Mouse (Mus musculus) adrenal gland, postnatal 0 days (tissue): ENCODE data around the gene R3hcc1l. TPM values are rescaled to one million over a fixed set of nuclear protein-coding genes. Genes with fewer than 3 reads are reported as not detected.

ENCODE experiments used
- polyA plus RNA-seq: library from polyadenylated mRNA; unstranded; fragments of >200 nt; fragmentation: Nextera tagmentation; extraction: Ambion mirVana; gene quantifications from 2 replicates; pipeline ENCODE4 v1.2.1, GENCODE M21; 2015

Gene R3hcc1l
- 16.8 and 17.9 TPM in 2 replicates for polyA plus RNA-seq

DNA sequence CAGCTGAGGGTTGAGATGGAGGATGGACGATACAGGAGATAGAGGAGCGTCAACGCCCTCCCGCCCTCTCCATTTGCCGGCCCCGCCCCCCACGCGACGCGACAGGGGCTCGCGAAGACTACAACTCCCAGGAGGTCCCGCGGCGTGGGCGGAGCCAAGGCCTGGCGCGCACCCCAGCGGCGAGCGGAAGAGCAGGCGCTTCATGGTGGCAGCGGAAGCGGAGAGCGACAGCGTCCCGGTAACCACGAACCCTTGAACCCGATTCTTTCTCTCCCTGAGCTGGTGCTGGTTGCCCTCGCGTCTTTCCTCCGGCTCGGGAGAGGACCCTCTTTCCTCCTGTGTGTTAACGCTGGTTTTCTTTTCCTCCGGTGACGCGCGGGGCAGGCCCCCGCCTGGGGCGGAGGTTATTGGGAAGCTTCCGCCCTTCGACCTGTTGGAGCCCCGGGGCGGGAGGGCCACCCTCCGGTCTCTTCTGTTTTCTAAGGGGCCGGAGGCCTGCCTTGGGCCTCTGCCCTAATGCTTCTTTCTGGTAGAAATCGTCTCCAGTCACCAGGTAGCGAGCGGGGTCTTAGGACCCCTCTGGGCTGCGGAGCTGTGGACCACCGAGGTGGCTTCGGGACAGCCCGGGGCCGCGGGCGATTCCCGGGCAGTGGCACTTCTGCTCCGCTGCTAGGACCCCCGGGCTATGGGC lies at the start of gene R3hcc1l:
R3hcc1l (plus strand) TSS at position 140 of the 691 bp plus-strand sequence.

DNA sequence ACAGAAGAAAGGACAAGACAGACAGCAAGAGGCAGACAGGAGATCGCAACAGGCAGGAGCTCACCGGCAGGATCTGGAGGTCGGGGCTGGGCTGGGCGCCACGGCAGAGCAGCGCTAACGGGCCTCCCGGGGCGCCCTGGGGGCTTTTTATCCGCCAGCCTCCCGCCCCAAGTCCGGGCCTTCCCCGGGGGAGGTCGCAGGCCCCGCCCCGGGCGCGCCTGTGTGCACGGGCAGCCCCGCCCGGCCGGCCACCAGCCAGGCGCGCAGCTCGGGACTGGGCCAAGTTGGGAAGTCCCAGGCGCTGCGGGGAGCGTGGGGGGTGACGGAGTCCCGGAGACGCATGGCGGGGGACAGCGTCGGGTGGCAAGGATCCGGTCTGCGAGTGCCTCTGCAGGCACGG lies 94.1 kb downstream of the R3hcc1l start, which contains the start of gene Loxl4:
Loxl4 (minus strand) TSS at position 160 of the 400 bp plus-strand sequence.

Other genes starting within 250 kb of the R3hcc1l start
- 4.0 and 4.5 TPM in 2 replicates for gene Crtac1, start 87.0 kb upstream of the R3hcc1l start, polyA plus RNA-seq
- 0.72 and 0.98 TPM in 2 replicates for gene Loxl4, start 94.1 kb downstream of the R3hcc1l start, polyA plus RNA-seq
- 10.3 and 29.9 TPM in 2 replicates for gene Pyroxd2, start 234.0 kb downstream of the R3hcc1l start, polyA plus RNA-seq